Mouse (Mus musculus): Measurements from ENCODE around the gene Psme3.

GRCm38 (mm10) chr11:101315082-101315650 lies 847 bp upstream of the Psme3 start:
- no peak for TF ChIP-seq CTCF (IDR thresholded peaks at IDR 0.05; ENCODE audit: low read depth)
- no peak for TF ChIP-seq EP300 (IDR thresholded peaks at IDR 0.05; ENCODE audit: low read depth)

All from liver, postnatal 0 days (tissue).